Mouse (Mus musculus) MN1 (cell line): ENCODE measurements at regions not wholly inside any gene's neighbourhood (a gene's known extent, or its start where the extent isn't known, plus 50 kb on each side); places are given as distances from the start of the nearest gene placed in this dataset.

Source experiments
- DNase-seq: peaks from one replicate; pipeline ENCODE4 v3.0.0-alpha.2; 2016; ENCODE audit warnings: low spot score

GRCm38 (mm10) chr7:113059967-113060284, 106.2 kb downstream of the Rassf10 start:
- DNase-seq, result no peak

- no peak for DNase-seq
These were observed 107.2 kb downstream of the Rassf10 start for GRCm38 (mm10) chr7:113060991-113061390.

DNA sequence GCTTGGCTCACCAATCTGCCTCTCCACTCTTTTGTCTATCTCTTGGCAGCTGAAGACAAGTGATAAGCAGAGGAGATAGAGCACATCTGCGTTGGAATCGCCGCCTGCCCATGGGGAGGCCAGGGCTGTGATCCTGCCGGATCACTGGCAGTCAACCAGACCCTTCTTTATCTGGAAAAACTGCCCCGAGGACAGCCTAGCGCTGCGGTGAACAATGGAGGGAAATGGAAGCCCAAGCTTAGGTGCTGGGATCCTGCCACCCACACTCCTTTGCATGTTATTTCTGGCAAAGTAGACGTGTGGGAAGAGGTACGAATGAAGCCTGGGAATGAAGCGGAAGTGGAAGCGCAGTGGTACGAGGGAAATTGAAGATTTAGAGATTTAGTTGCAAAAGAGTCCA, 112.8 kb downstream of the Rassf10 start:
- no peak for DNase-seq

DNA sequence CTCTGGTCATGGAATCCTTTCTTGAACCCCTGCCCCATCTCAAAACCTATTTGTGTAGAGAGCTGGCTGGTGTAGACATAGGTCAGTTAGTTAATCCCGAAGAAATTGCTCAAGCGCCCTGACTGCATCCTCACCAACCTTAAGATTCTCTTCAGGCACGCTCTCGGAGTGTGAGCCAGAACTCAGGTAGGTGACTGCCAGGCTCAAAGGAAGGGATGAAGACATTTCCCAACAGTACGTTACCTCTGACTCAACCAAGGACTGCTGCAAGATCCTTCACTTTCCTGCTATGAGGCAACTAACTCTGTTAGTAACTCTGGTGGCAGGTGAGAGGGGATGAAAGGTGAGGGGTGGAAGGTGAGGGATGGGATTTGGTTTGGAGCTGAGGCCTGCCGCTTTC, 114.5 kb downstream of the Rassf10 start:
- no peak for DNase-seq

GRCm38 (mm10) chr7:113069336-113069924, 115.7 kb downstream of the Rassf10 start:
- no peak for DNase-seq

DNA sequence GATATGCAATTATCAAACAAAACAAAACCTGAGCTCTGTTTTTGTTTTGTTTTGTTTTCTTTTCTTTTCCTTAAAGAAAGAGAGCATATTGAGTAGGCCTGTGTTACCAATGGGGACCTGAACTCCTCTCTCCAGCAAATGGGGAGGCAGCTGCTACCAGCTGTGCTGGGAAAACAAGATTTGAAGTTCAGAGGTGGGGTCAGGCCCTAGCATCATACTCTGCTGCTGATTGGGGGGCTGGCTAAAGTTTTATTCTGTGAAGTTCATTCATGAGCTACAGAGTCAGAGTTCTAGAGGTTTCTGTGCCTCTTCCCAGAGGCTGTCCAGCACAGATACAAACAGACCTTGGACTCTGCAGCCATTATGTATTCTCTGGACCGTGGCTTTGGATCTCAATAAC, 117.7 kb downstream of the Rassf10 start:
- DNase-seq, result no peak

GRCm38 (mm10) chr7:113073781-113074180, 120.0 kb downstream of the Rassf10 start:
- no peak for DNase-seq

- DNase-seq, result no peak
These were observed 121.6 kb downstream of the Rassf10 start for GRCm38 (mm10) chr7:113075371-113075770.

GRCm38 (mm10) chr7:113076243-113076642, 122.5 kb downstream of the Rassf10 start:
- no peak for DNase-seq

- no peak for DNase-seq
These were observed 126.1 kb upstream of the Arntl start for GRCm38 (mm10) chr7:113081120-113081519.

DNA sequence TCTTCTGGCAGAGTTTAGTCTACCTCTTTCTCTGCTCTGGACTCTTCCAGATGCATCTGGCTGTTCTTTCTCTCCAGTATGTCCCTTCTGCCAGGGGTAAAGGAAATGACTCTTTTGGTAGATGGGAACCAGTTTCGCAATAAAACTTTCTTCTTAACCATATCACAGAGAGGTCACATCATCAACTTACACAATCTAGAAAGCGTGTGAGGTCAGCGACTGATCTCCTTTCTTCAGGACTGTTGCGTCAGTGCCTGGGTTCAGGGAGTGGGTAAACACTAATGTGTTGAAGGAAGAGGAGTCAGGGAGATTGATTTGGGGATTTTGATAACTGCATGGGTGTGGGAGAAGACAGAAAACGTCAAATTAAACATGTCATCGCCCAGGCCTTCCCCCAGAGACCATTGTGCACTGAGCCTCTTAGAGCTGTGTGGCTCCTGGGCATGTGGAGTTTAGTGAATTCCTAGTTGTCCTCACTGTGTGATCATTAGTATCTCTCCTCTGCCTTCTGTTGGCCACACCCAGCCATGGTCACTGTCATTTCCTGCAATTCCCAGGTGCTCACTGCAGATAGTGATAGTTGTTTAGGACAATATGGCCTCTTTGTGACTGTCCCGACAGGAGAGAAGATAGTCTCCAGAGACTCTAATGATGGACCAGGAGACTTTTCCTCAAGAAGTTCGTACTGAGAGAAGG, 122.2 kb upstream of the Arntl start:
- no peak for DNase-seq

- DNase-seq, result no peak
These were observed 121.1 kb upstream of the Arntl start for GRCm38 (mm10) chr7:113086158-113086557.

- no peak for DNase-seq
These were observed 119.6 kb upstream of the Arntl start for GRCm38 (mm10) chr7:113087646-113088045.

- no peak for DNase-seq
These were observed 118.2 kb upstream of the Arntl start for GRCm38 (mm10) chr7:113089044-113089443.

- no peak for DNase-seq
These were observed 113.3 kb upstream of the Arntl start for GRCm38 (mm10) chr7:113093931-113094330.

DNA sequence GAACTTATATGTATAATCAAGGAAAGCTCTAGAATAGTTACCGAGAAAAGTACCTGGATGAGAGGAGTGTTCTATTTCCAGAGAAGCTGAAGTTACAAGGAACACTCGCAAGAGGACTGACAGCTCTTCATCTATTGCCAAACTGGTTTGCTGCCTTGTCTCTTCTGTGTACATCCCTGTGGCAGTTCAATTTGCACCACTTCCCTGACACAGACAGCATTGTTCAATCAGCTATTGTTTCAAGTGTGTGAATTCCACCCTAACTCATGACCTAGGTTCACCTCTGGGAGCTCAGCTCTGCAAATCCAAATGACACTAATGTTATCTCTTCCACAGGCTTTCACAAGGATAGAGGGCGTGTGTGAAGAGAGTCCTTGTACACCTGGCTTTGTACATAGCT, 112.2 kb upstream of the Arntl start:
- DNase-seq, result no peak

DNA sequence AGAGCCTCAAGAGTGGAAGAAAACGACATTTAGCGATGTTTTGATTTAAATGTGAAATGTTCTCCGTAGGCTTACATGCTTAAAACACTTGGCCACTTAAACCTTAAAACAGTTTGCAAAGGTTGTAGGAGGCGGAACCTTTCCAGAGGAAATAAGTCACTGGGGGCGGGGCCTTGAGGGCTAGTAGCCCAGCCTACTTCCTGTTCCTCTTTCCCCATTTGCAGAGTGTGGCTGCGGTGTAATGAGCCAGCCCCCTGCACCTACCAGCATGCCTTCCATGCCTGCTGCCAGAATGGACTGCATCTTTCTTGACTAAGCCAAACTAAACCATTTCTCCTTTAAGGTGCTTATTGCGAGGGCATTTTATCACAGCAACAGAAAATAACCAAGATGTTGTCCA, 103.0 kb upstream of the Arntl start:
- no peak for DNase-seq

GRCm38 (mm10) chr7:113105359-113105758, 101.9 kb upstream of the Arntl start:
- DNase-seq, result no peak

DNA sequence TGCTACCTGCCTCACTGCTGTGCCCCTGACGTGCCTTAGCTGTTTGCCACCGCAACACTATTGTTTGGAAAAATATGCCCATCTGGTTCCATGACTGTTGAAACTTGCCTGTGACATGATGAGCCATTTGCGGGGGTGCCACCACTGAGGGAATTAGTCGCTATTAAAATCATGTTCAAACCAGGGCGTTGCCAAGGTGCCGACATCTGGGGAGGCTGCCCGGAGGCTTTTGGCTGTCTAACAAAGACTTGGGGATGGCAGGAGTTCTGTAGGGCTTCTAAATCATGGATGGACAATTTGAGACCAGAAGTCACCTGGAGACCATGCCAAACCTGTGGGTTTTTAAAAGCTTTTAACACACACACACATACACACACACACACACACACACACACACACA, 100.5 kb upstream of the Arntl start:
- no peak for DNase-seq

GRCm38 (mm10) chr7:113107965-113108364, 99.3 kb upstream of the Arntl start:
- no peak for DNase-seq

- no peak for DNase-seq
These were observed 98.7 kb upstream of the Arntl start for GRCm38 (mm10) chr7:113108442-113109000.

GRCm38 (mm10) chr7:113109481-113109880, 97.8 kb upstream of the Arntl start:
- DNase-seq, result no peak

DNA sequence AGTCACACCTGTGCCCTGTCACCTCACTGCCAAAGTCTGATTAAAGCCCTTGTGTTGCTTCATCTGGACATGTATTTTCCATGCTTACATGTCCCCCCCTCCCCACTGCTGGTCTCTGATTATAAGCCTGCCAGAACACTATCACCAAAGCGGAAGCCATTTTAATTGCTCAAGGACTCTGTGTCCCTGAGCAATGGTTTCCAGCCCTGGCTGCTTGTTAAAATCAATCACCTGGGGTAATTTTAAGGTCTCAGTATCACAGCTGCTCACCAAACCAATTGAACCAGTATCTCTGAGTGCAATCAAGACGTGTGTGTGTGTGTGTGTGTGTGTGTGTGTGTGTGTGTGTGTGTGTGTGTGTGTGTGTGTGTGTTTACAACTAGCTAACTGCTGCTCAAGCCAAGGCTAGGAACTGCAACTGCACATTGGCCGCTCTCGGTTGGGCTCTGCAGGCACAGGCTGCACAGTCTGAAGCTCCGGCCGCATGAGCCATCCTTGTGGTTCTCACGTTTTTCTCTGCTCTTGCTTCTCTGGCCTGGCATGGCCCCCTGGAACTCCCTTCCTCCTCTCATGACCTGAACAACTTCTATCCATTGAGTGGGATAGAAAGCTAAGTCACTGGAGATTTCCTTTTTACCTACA, 96.3 kb upstream of the Arntl start:
- DNase-seq, result no peak
